ENCODE assay signal across 9 mouse cellular contexts in the genomic region with DNA sequence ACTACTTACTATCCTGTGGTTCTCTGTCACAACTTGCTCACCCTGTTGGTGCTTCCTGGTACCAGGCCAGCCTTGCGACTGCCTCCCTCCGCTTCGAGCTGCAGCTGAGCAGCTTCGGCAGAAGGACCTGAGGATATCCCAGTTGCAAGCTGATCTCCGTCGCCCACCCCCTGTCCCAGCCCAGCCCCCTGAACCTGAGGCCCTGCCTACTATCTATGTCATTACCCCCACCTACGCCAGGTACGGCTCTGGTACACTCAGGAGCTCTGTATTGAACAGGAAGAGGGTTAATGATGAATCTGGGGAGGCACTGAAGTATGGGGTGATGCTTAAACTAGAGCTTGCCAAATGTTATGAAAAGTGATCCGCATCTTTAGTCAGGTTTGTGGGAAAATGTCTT. TPM values are rescaled to one million over a fixed set of nuclear protein-coding genes. Genes with fewer than 3 reads are reported as not detected.
DNase-seq lines count a peak whose midpoint lies in the region; ATAC-seq lines count a peak whose summit lies in the region.
"Had no signal": no experiment of that assay in that cellular context is flagged by ENCODE, and none has a peak within 500 bp of the region (broad histone marks: within the 10 kb centered on the region; RNA-seq: fewer than 3 reads in every experiment).

No protein-coding gene starts in this region.

- H3K4me1 ChIP-seq in forebrain, embryonic 10.5 days: peaks cover 24% of the 10 kb centered on the region
- H3K4me1 ChIP-seq in forebrain, embryonic 16.5 days (replicated peaks; ENCODE audit: control insufficient read depth, insufficient read depth, low read length): peaks cover 17% of the 10 kb centered on the region
- H3K4me1 ChIP-seq in neural tube, embryonic 11.5 days (ENCODE audit: control insufficient read depth, insufficient read depth, low read length): peaks cover 12% of the 10 kb centered on the region
- peaks cover 50% of the 10 kb centered on the region for H3K4me1 ChIP-seq in liver, embryonic 13.5 days (replicated peaks)

- no peak overlapping the region for H3K4me2 ChIP-seq in forebrain, embryonic 16.5 days (ENCODE audit: low read length)
- H3K4me2 ChIP-seq in neural tube, embryonic 11.5 days (ENCODE audit: low read depth): peak overlapping the region; percentile 9; the same call in 1 of the 2 replicates
- peak overlapping the region; percentile 87 for H3K4me2 ChIP-seq in liver, embryonic 13.5 days

- no peak for DNase-seq in forebrain, embryonic 10.5 days (ENCODE audit: extremely low spot score, low spot score)
- DNase-seq in neural tube, embryonic 11.5 days (ENCODE audit: low spot score): no peak
- no peak for DNase-seq in neural tube, embryonic 10.5 days (ENCODE audit: extremely low spot score, low spot score)
- DNase-seq in liver, embryonic 13.5 days: no peak
- no peak for DNase-seq in left cerebral cortex, adult 11 months (ENCODE audit: low spot score)
- DNase-seq in adrenal gland, postnatal 36 days: no peak
- no peak for DNase-seq in embryo, embryonic 10.5 days (ENCODE audit: low spot score)
- DNase-seq: adrenal gland, adult 8-10 months had no signal

- no peak overlapping the region for H3K9ac ChIP-seq in forebrain, embryonic 16.5 days (replicated peaks; ENCODE audit: low read depth, low read length)
- peak overlapping the region; percentile 84 for H3K9ac ChIP-seq in neural tube, embryonic 11.5 days (ENCODE audit: low read length)
- H3K9ac ChIP-seq in liver, embryonic 13.5 days: peak overlapping the region; percentile 90

- 77% methylated on average over 9 of the region's 9 CpGs for WGBS in forebrain, embryonic 10.5 days
- 83% methylated on average over 9 of the region's 9 CpGs for WGBS in forebrain, embryonic 16.5 days
- WGBS in neural tube, embryonic 11.5 days: 86% methylated on average over 9 of the region's 9 CpGs
- WGBS in liver, embryonic 13.5 days (ENCODE audit: insufficient replicate concordance): 74% methylated on average over 9 of the region's 9 CpGs

- peak overlapping the region; percentile 89 for H3K4me3 ChIP-seq in forebrain, embryonic 10.5 days
- H3K4me3 ChIP-seq in forebrain, embryonic 16.5 days (replicated peaks; ENCODE audit: low read length): no peak overlapping the region
- no peak overlapping the region for H3K4me3 ChIP-seq in neural tube, embryonic 11.5 days (ENCODE audit: low read depth, low read length)
- H3K4me3 ChIP-seq in liver, embryonic 13.5 days (replicated peaks): peak overlapping the region; percentile 89

- H3K27ac ChIP-seq in forebrain, embryonic 10.5 days: no peak overlapping the region
- H3K27ac ChIP-seq in forebrain, embryonic 16.5 days (ENCODE audit: low read length): no peak overlapping the region
- H3K27ac ChIP-seq in neural tube, embryonic 11.5 days (ENCODE audit: low read depth, low read length): no peak overlapping the region
- peak overlapping the region; percentile 95 for H3K27ac ChIP-seq in liver, embryonic 13.5 days

- peaks cover 42% of the 10 kb centered on the region for H3K36me3 ChIP-seq in forebrain, embryonic 10.5 days (replicated peaks)
- H3K36me3 ChIP-seq in forebrain, embryonic 16.5 days (ENCODE audit: control insufficient read depth, insufficient read depth): peaks cover 3% of the 10 kb centered on the region
- H3K36me3 ChIP-seq in neural tube, embryonic 11.5 days (ENCODE audit: control insufficient read depth, insufficient read depth, low read length): peaks cover 4% of the 10 kb centered on the region; the same call in 1 of the 2 replicates
- H3K36me3 ChIP-seq in liver, embryonic 13.5 days: peaks cover 35% of the 10 kb centered on the region

- no peak for ATAC-seq in forebrain, embryonic 16.5 days
- ATAC-seq in neural tube, embryonic 11.5 days (ENCODE audit: insufficient read depth, low FRiP score, low TSS enrichment): no peak
- ATAC-seq in liver, embryonic 13.5 days (ENCODE audit: low read depth): no peak

- H3K27me3 ChIP-seq in forebrain, embryonic 10.5 days (ENCODE audit: poor library complexity, severe bottlenecking): no peaks in the 10 kb centered on the region
- no peaks in the 10 kb centered on the region for H3K27me3 ChIP-seq in forebrain, embryonic 16.5 days (replicated peaks; ENCODE audit: control insufficient read depth, insufficient read depth, low read length)
- H3K27me3 ChIP-seq in neural tube, embryonic 11.5 days (ENCODE audit: control insufficient read depth, insufficient read depth, low read length): no peaks in the 10 kb centered on the region
- H3K27me3 ChIP-seq in liver, embryonic 13.5 days: no peaks in the 10 kb centered on the region

- H3K9me3 ChIP-seq in forebrain, embryonic 10.5 days: no peaks in the 10 kb centered on the region
- no peaks in the 10 kb centered on the region for H3K9me3 ChIP-seq in forebrain, embryonic 16.5 days (ENCODE audit: control insufficient read depth, low read length)
- no peaks in the 10 kb centered on the region for H3K9me3 ChIP-seq in neural tube, embryonic 11.5 days (ENCODE audit: control insufficient read depth, low read length)
- no peaks in the 10 kb centered on the region for H3K9me3 ChIP-seq in liver, embryonic 13.5 days (replicated peaks)

RNA-seq across cellular contexts. Expression of a gene that starts 1.6 kb away (rescaled TPM):
- 49.6 and 52.2 TPM in 2 replicates for polyA plus RNA-seq in forebrain, embryonic 10.5 days (2016; fragmentation: Nextera tagmentation; extraction: Ambion mirVana)
- polyA plus RNA-seq in forebrain, embryonic 16.5 days (2015; fragmentation: Nextera tagmentation; extraction: Ambion mirVana): 67.3 and 75.9 TPM in 2 replicates
- polyA plus RNA-seq in neural tube, embryonic 11.5 days (2014; fragmentation: Nextera tagmentation; extraction: Ambion mirVana): 50.6 and 59.0 TPM in 2 replicates
- 20.1 and 22.8 TPM in 2 replicates for polyA plus RNA-seq in liver, embryonic 13.5 days (2015; fragmentation: Nextera tagmentation; extraction: Ambion mirVana)
- 10 to 100 TPM; 56.3 to 66.1 TPM for total RNA-seq in adrenal gland, postnatal 36 days (2021)

RNA-seq across cellular contexts. Expression of a gene that starts 7.4 kb away (rescaled TPM):
- 3.7 and 3.9 TPM in 2 replicates for polyA plus RNA-seq in forebrain, embryonic 10.5 days (2016; fragmentation: Nextera tagmentation; extraction: Ambion mirVana)
- 1.7 and 1.8 TPM in 2 replicates for polyA plus RNA-seq in forebrain, embryonic 16.5 days (2015; fragmentation: Nextera tagmentation; extraction: Ambion mirVana)
- 0.88 and 1.2 TPM in 2 replicates for polyA plus RNA-seq in neural tube, embryonic 11.5 days (2014; fragmentation: Nextera tagmentation; extraction: Ambion mirVana)
- 2.7 and 2.8 TPM in 2 replicates for polyA plus RNA-seq in liver, embryonic 13.5 days (2015; fragmentation: Nextera tagmentation; extraction: Ambion mirVana)
- 10 to 100 TPM; 38.7 to 61.5 TPM for total RNA-seq in adrenal gland, postnatal 36 days (2021)

RNA-seq across cellular contexts. Expression of a gene that starts 7.6 kb away (rescaled TPM):
- 24.0 and 25.7 TPM in 2 replicates for polyA plus RNA-seq in forebrain, embryonic 10.5 days (2016; fragmentation: Nextera tagmentation; extraction: Ambion mirVana)
- polyA plus RNA-seq in forebrain, embryonic 16.5 days (2015; fragmentation: Nextera tagmentation; extraction: Ambion mirVana): 9.7 and 10.5 TPM in 2 replicates
- 7.9 and 9.3 TPM in 2 replicates for polyA plus RNA-seq in neural tube, embryonic 11.5 days (2014; fragmentation: Nextera tagmentation; extraction: Ambion mirVana)
- polyA plus RNA-seq in liver, embryonic 13.5 days (2015; fragmentation: Nextera tagmentation; extraction: Ambion mirVana): 14.4 and 15.2 TPM in 2 replicates
- 10 to 100 TPM; 46.9 to 59.1 TPM for total RNA-seq in adrenal gland, postnatal 36 days (2021)

RNA-seq across cellular contexts. Expression of a gene that starts 19.9 kb away (rescaled TPM):
- 202 and 206 TPM in 2 replicates for polyA plus RNA-seq in forebrain, embryonic 10.5 days (2016; fragmentation: Nextera tagmentation; extraction: Ambion mirVana)
- polyA plus RNA-seq in forebrain, embryonic 16.5 days (2015; fragmentation: Nextera tagmentation; extraction: Ambion mirVana): 175 and 186 TPM in 2 replicates
- polyA plus RNA-seq in neural tube, embryonic 11.5 days (2014; fragmentation: Nextera tagmentation; extraction: Ambion mirVana): 55.6 and 57.5 TPM in 2 replicates
- polyA plus RNA-seq in liver, embryonic 13.5 days (2015; fragmentation: Nextera tagmentation; extraction: Ambion mirVana): 99.5 and 114 TPM in 2 replicates
- total RNA-seq in adrenal gland, postnatal 36 days (2021): 10 to 100 TPM; 88.0 to 88.6 TPM

RNA-seq across cellular contexts. Expression of a gene that starts 23.9 kb away (rescaled TPM):
- 118 and 121 TPM in 2 replicates for polyA plus RNA-seq in forebrain, embryonic 10.5 days (2016; fragmentation: Nextera tagmentation; extraction: Ambion mirVana)
- polyA plus RNA-seq in forebrain, embryonic 16.5 days (2015; fragmentation: Nextera tagmentation; extraction: Ambion mirVana): 91.7 and 95.1 TPM in 2 replicates
- polyA plus RNA-seq in neural tube, embryonic 11.5 days (2014; fragmentation: Nextera tagmentation; extraction: Ambion mirVana): 116 and 128 TPM in 2 replicates
- polyA plus RNA-seq in liver, embryonic 13.5 days (2015; fragmentation: Nextera tagmentation; extraction: Ambion mirVana): 41.4 and 52.7 TPM in 2 replicates
- total RNA-seq in adrenal gland, postnatal 36 days (2021): 100 to 1,000 TPM; 190 to 201 TPM

Comparison
In these comparisons a context has a peak if more than half of its experiments do, and no peak if none do; other contexts are left out.
1. H3K4me3 ChIP-seq: peak in forebrain, embryonic 10.5 days (single experiment) and liver, embryonic 13.5 days (single experiment); none in forebrain, embryonic 16.5 days (single experiment) and neural tube, embryonic 11.5 days (single experiment).